Mouse (Mus musculus): Measurements from ENCODE around the gene Lactb.

Lactb gene

GRCm38 (mm10) chr9:66975239-66975645 is at the start of gene Lactb:
Gene Lactb, minus strand, starts transcription at chr9:66975484.
- DNase-seq = peak; percentile 98 to 99

DNA sequence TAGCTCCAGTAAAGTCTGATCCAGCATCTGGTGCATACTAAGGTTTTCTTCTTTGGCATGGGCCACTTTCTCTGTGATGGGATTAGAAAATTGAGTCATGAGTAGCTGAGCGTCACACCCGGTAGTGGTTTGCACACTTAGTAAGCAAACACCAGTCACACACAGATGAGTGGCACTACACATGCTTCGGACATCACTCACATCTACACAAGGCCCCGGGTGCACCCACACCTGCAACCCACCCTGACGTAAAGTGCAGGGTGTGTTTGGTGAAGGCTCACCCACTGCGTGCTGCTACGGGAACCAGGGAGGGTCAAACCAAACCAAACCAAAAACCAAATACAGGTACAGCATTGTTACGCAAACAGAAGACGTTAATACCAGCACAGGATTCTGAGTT is 48.1 kb upstream of the Lactb start:
- DNase-seq = no peak

- no peak for DNase-seq
These were observed 44.8 kb upstream of the Lactb start for GRCm38 (mm10) chr9:67020063-67020462.

DNA sequence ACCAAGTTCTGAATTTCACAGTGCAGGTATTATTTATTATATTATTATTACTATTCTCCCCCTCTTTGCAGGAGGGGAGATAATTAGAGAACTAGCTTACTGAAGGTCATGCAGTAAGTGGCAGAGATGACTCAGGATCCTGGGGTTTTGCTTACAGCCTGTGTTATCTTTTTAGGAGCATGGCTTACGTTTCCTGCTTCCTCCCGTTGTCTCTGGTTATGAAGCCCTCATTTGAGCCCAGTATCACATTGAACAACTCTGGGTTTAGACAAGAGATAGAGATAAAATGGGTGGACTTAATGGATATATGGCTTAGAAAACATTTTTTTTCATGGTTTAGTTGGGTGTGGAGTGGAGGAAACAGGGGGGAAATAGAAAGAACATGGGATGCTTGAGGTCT is 38.2 kb upstream of the Lactb start:
- DNase-seq = no peak

DNA sequence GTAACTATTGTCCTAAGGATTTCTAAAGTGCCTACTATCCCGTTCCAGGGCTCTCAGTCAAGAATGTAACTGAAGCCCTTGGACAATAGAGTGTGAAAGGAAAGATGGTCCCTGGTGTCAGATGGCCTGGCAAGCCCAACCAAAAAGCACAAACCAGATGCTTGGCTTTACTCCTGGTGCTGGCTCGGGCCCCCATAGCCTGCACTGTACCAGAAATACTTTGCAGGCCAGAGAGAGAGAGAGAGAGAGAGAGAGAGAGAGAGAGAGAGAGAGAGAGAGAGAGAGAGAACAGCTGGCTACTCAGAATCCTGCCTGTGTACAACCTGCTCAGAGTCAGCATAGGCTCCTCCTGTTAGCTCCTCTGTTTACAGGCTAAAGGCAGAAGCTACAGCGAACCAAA is 37.2 kb upstream of the Lactb start:
- no peak for DNase-seq

DNA sequence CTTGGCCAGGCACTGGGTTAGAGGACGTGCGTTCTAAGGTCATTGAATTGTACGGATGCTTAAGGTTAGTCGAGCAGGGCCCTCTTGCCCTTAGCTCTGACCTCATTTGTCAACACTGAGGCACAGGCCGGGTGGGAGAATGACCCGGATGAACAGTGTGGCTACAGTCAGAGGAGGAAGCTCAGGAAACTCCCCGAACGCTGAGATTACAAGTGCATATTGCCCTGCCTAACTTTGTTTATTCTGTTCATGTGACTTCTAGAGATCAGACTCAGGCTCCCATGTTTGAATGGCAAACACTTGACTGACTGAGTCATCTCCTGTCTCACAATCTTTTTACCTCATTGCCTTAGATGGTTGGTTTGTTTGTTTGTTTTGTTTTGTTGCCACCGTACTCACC is 36.2 kb upstream of the Lactb start:
- DNase-seq = no peak

GRCm38 (mm10) chr9:67008781-67009180 is 33.5 kb upstream of the Lactb start:
- DNase-seq = no peak

DNA sequence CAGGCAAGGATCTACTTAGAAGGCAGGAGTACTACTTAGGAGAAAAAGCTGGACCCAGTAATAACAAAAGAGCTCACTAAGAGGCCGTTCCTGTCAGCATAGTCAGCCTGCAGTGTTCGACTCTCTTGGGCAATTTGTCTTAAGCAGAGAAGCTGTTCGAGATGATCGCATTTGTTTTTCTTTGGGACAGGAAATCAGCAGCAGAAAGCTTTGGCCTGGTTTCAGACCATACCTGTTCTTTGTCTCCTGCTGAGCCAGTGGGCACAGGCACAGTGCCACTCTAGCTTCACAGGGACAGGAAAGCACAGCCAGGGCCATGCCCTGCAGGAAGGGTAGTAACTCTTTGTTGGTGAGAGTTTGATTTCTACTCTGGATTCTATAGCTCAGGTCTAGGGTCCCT is 31.1 kb upstream of the Lactb start:
- DNase-seq = no peak

DNA sequence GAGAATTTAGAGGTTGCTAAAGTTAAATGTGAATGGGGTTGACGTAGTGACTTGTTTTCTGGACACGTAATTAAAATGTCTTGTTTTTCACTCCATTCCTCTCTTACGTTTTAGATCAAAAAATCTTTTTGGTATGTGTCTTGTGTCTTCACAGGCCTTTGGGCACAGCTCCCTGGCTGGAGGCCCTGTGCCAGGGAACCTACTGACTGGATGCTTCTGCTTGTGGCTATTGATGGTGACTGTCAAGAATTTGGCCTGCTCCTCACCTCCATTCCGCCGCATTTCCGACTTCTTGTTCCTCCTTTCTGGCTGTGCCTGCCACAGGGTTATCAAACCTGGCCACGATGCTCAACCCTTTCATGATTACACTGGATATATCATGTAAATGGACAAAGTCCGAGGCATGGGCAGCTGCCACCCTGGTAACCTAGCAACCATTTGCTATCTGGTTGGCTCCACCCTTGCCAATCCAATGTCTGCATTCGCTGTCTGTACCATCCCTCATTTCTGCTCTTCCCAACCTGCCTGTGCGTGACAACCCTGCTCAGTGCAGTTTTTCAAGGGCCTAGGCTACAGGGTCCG is 30.0 kb upstream of the Lactb start:
- DNase-seq = no peak

DNA sequence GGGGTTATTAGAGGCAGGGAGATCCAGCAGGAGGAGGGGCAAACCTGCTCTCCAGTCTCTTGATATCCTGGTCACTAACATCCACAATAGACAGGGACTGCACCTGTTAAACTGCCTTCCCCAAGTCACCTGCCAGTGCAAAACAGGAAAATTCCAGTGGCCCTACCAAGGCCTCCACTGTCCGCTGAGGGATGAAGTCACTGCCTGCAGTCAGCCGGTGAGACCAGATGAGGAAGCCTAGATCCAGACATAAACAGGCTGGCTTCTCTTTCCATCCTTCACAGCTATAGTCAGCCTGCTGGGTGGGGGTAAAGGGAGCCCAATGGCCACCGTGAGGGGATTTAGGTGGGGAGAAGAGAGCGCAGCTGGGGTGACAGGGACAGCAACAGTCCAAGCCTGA is 28.4 kb upstream of the Lactb start:
- DNase-seq = no peak

- DNase-seq = no peak
These were observed 27.9 kb upstream of the Lactb start for GRCm38 (mm10) chr9:67003156-67003555.

DNA sequence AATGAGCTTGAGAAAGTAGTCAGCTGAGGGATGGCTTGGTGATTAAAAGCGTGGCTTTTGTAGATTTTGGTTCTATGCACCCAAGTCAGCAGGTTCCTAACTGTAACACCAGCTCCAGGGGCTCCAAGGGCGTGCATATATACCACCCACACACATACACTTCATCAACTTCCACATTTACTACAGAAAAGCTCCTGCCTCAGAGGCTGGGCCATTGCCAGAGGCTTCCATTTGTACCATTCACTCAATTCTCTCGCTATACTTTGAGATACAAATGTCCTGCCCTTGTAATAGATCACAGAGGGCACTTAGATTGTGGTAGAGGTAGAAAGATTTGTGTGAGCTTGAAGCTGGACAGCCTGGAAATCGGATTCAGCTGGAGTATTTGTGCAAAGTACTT is 26.2 kb upstream of the Lactb start:
- DNase-seq = no peak

GRCm38 (mm10) chr9:67001050-67001449 is 25.8 kb upstream of the Lactb start:
- peak; percentile 87 to 91 for DNase-seq

GRCm38 (mm10) chr9:66999698-67000097 is 24.4 kb upstream of the Lactb start:
- no peak for DNase-seq

DNA sequence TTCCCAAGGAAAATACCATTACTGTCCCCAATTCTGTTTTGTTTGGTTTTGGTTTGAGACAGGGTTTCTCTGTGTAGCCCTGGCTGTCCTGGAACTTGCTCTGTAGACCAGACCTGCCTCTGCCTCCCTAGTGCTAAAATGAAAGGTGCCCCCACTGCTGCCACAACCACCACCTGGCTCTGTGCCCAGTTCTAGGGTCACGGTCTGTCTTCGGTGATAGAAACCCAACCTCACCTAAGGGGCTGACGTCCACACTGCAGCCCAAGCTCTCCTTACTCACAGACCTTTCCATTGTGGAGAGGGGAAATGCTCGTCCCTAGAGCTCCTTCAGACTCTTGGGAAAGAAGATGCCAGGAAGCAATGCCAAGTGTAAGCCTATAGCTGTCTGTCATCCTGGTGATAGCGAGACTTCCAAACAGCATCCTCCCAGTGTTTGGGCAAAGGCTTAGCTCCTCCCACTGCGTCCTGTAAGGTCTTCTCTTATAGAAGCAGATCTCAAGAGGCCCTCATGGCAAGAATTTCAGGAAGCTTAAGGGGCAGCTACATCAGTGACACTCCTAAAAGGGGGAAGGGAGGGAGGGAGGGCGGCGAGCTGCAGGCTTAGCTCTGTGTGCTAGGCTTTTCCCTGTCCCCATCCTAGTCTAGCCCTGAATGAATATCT is 16.6 kb upstream of the Lactb start:
- DNase-seq = no peak

- no peak for DNase-seq
These were observed 15.9 kb upstream of the Lactb start for GRCm38 (mm10) chr9:66991021-66991749.

- no peak for DNase-seq
These were observed 14.8 kb upstream of the Lactb start for GRCm38 (mm10) chr9:66990046-66990445.

DNA sequence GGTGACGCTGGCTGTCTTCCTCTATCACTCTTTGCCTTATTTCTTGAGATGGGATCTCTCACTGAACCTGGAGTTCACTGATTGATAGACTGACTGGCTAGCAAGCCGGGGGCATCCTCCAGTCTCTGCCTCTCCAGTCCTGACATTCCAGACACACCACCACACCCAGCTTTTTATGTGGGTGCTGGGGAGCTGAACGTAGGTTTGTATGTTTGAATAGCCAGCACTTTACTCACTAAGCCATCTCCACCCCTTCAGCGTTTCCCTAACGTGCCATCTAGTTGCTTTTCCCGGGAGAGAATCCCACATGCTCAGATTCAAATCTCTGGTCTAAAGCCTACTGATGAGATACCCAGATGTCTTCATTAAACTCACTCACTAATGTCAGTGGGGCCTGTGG is 14.3 kb upstream of the Lactb start:
- DNase-seq = no peak

DNA sequence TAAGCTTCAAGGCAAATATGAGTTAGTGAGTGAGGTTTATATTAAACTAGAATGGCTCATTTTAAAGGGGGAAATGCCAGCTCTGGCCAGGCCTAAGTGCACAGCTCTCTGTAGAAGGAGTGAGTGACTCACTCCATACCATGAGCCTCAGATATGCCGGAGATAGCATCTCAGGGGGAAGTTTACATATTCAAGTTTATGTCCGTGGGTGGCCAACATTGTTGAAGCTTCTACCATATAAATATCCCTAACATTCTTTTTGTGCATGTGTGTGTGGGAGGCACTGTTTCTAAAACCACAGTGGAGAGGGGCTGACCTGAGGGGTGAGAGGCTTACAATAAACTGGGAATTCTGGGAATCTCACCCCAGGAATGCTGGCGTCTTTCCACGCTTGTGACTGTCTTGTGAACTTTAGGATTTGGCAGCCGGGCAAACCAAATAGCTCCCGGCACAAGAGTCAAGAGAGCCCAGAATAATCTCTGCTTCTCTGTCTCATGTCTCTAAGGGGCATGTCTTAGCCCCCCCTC is 13.7 kb upstream of the Lactb start:
- DNase-seq = peak; percentile 72 to 78

DNA sequence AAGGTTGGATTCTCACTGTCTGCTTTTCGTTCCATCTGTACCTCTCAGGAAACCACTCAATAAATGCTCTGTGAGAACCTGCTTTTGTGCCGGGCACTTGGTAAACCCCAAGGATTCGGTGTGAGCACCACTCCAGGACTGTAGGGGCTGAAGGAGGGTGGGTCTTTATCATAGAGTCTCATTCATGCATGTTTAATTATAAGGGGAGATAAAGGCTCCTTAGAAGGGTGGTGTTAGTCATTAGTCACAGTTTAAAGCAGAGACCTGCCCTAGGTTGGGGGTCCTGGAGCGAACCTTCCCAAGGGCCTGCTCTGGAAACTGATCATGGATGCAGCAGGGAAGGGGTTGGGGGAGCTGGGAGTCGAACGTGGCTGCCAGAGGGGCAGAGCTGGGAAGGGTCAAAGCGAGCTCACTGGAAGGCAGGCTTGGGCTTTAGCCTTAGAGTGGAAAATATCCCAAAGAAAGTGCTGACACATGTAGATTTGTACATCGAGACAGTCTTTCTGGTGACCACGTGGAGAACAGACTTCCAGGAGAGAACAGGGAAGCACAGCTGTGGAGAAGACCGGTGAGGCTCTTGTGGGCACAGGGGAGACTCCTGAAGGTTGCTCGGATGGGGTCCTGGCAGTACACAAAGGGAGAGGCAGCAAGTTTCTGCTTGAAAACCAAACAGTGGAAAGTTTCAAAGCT is 13.1 kb upstream of the Lactb start:
- DNase-seq = no peak

- DNase-seq = no peak
These were observed 10.1 kb upstream of the Lactb start for GRCm38 (mm10) chr9:66985377-66985776.

DNA sequence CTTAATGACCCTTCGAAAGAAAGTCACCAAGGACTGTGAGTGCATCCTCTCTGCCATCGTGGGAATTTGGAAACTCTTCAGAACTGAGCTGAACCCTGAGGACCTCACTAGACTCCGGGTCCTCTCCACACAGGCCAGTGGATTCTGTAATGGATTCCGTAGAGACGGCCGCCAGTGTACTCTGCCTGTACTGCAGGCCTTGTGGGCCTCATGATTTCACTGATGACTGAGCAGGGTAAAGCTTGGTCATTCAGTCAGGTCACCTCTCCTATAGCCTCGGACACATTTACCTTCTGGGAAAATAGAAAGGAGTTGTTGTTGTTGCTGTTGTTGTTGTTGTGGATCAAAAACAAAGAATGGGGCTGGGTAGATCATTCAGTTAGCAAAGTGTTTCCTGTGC is 6.8 kb upstream of the Lactb start:
- no peak for DNase-seq

GRCm38 (mm10) chr9:66980458-66980857 is 5.2 kb upstream of the Lactb start:
- peak; percentile 76 to 86 for DNase-seq
